7 mouse cellular contexts compared by ENCODE assay signal in genomic region chr12:99966116-99966770, GRCm38 (mm10). TPM values are rescaled to one million over a fixed set of nuclear protein-coding genes. Genes with fewer than 3 reads are reported as not detected.
DNase-seq lines count a peak whose midpoint lies in the region; ATAC-seq and TF ChIP-seq lines count a peak whose summit lies in the region.

No protein-coding gene starts in this region.

- no peaks in the 10 kb centered on the region for H3K36me3 ChIP-seq in testis, adult 2 months (ENCODE audit: control insufficient read depth, insufficient read depth, low read length)
- H3K36me3 ChIP-seq in forebrain, embryonic 16.5 days (ENCODE audit: control insufficient read depth, insufficient read depth): no peaks in the 10 kb centered on the region
- no peaks in the 10 kb centered on the region for H3K36me3 ChIP-seq in limb, embryonic 14.5 days (ENCODE audit: control insufficient read depth, insufficient read depth, low read length)

- no peak overlapping the region; the same call in 1 of the 2 replicates for H3K27ac ChIP-seq in testis, adult 2 months (ENCODE audit: control insufficient read depth, insufficient read depth, low read depth, low read length)
- no peak overlapping the region for H3K27ac ChIP-seq in forebrain, embryonic 16.5 days (ENCODE audit: low read length)
- no peak overlapping the region for H3K27ac ChIP-seq in limb, embryonic 14.5 days (replicated peaks; ENCODE audit: low read depth, low read length)
- H3K27ac ChIP-seq in olfactory bulb, adult 2 months (ENCODE audit: insufficient read depth, low read depth, low read length): peak overlapping the region; percentile 70

- H3K4me1 ChIP-seq in testis, adult 2 months (ENCODE audit: control insufficient read depth, insufficient read depth, low read length): peaks cover 5% of the 10 kb centered on the region
- H3K4me1 ChIP-seq in forebrain, embryonic 16.5 days (replicated peaks; ENCODE audit: control insufficient read depth, insufficient read depth, low read length): peaks cover 29% of the 10 kb centered on the region
- H3K4me1 ChIP-seq in limb, embryonic 14.5 days (ENCODE audit: control insufficient read depth, insufficient read depth, low read length): peaks cover 11% of the 10 kb centered on the region; the same call in 1 of the 2 replicates
- H3K4me1 ChIP-seq in olfactory bulb, adult 2 months (ENCODE audit: control insufficient read depth, insufficient read depth, low read length): peaks cover 27% of the 10 kb centered on the region

- TF ChIP-seq POLR2A in testis, adult 2 months (IDR thresholded peaks at IDR 0.05; ENCODE audit: control insufficient read depth, low read depth, low read length): no peak
- no peak for TF ChIP-seq POLR2A in limb, embryonic 14.5 days (IDR thresholded peaks at IDR 0.05; ENCODE audit: borderline replicate concordance, extremely low read depth, insufficient read depth, insufficient read length)
- TF ChIP-seq POLR2A in olfactory bulb, adult 2 months (IDR thresholded peaks at IDR 0.05; ENCODE audit: insufficient read depth, low read depth, low read length): no peak

- no peak for TF ChIP-seq CTCF in testis, adult 2 months (IDR thresholded peaks at IDR 0.05; ENCODE audit: control insufficient read depth, insufficient read depth, insufficient replicate concordance, low read depth, low read length)
- TF ChIP-seq CTCF in olfactory bulb, adult 2 months (IDR thresholded peaks at IDR 0.05; ENCODE audit: insufficient read depth, low read depth, low read length): no peak

- H3K4me3 ChIP-seq in testis, adult 2 months (ENCODE audit: control insufficient read depth, low read depth, low read length): peak overlapping the region; percentile 63
- H3K4me3 ChIP-seq in forebrain, embryonic 16.5 days (replicated peaks; ENCODE audit: low read length): peak overlapping the region; percentile 57
- H3K4me3 ChIP-seq in limb, embryonic 14.5 days (replicated peaks; ENCODE audit: low read length): peak overlapping the region; percentile 49
- H3K4me3 ChIP-seq in olfactory bulb, adult 2 months (ENCODE audit: insufficient read depth, low read depth, low read length): peak overlapping the region; percentile 58

- peak overlapping the region; percentile 64 for H3K9ac ChIP-seq in forebrain, embryonic 16.5 days (replicated peaks; ENCODE audit: low read depth, low read length)
- peak overlapping the region; percentile 46 for H3K9ac ChIP-seq in limb, embryonic 14.5 days (ENCODE audit: low read depth, low read length, severe bottlenecking)

- H3K27me3 ChIP-seq in testis, adult 2 months (ENCODE audit: control insufficient read depth, insufficient read depth, low read length): no peaks in the 10 kb centered on the region; the same call in 1 of the 2 replicates
- H3K27me3 ChIP-seq in forebrain, embryonic 16.5 days (replicated peaks; ENCODE audit: control insufficient read depth, insufficient read depth, low read length): peaks cover 51% of the 10 kb centered on the region
- H3K27me3 ChIP-seq in limb, embryonic 14.5 days (ENCODE audit: control insufficient read depth, insufficient read depth, low read length): peaks cover 55% of the 10 kb centered on the region

- no peak for DNase-seq in testis, postnatal 10 days (ENCODE audit: low spot score)
- DNase-seq in limb, embryonic 14.5 days (ENCODE audit: low spot score): no peak
- no peak for DNase-seq in thymus, postnatal 0 days (ENCODE audit: low spot score)
- no peak for DNase-seq in ovary, adult 18-20 months (ENCODE audit: low spot score)

- peak overlapping the region; percentile 97 for H3K4me2 ChIP-seq in forebrain, embryonic 16.5 days (ENCODE audit: low read length)
- peak overlapping the region; percentile 93 for H3K4me2 ChIP-seq in limb, embryonic 14.5 days (replicated peaks; ENCODE audit: low read depth, low read length, severe bottlenecking)

- no peak for ATAC-seq in forebrain, embryonic 16.5 days
- ATAC-seq in limb, embryonic 14.5 days (ENCODE audit: low FRiP score, low read depth): no peak

- WGBS in forebrain, embryonic 16.5 days: 2% methylated on average over 25 of the region's 25 CpGs
- WGBS in limb, embryonic 14.5 days: 3% methylated on average over 25 of the region's 25 CpGs
- WGBS in olfactory bulb, adult 2 months: 11% methylated on average over 25 of the region's 25 CpGs

- H3K9me3 ChIP-seq in forebrain, embryonic 16.5 days (ENCODE audit: control insufficient read depth, low read length): no peaks in the 10 kb centered on the region
- H3K9me3 ChIP-seq in limb, embryonic 14.5 days (ENCODE audit: control insufficient read depth, low read length): no peaks in the 10 kb centered on the region

RNA-seq across cellular contexts. Expression of gene Kcnk13, which starts 1.9 kb away (rescaled TPM):
- 1.3 and 1.7 TPM in 2 replicates for polyA plus RNA-seq in testis, adult 2 months (2012; rRNA removed)
- 0.90 and 1.3 TPM in 2 replicates for polyA plus RNA-seq in forebrain, embryonic 16.5 days (2015; fragmentation: Nextera tagmentation; extraction: Ambion mirVana)
- 1.6 and 1.7 TPM in 2 replicates for polyA plus RNA-seq in limb, embryonic 14.5 days (2012; rRNA removed)
- 2.4 and 2.6 TPM in 2 replicates for polyA plus RNA-seq in limb, embryonic 14.5 days (2014; fragmentation: Nextera tagmentation; extraction: Ambion mirVana)
- not detected in 2 replicates for polyA plus RNA-seq in olfactory bulb, adult 2 months (2012; ENCODE audit: insufficient read depth, insufficient read length, low replicate concordance, missing spikeins)
- 0.35 and 0.62 TPM in 2 replicates for polyA plus RNA-seq in thymus, postnatal 0 days (2015; fragmentation: Nextera tagmentation; extraction: Ambion mirVana)
